Mouse (Mus musculus) 416B (cell line): ENCODE measurements at regions not wholly inside any gene's neighbourhood (a gene's known extent, or its start where the extent isn't known, plus 50 kb on each side); places are given as distances from the start of the nearest gene placed in this dataset.

ENCODE experiments used
- DNase-seq: peaks from one replicate; pipeline ENCODE4 v3.0.0; 2011; ENCODE audit warnings: low read depth

- no peak for DNase-seq
Observed at GRCm38 (mm10) chr12:39073289-39074022, 294.3 kb downstream of the Etv1 start.

- DNase-seq, result no peak
Observed at GRCm38 (mm10) chr12:39086285-39086684, 307.1 kb downstream of the Etv1 start.

- DNase-seq, result no peak
Observed at GRCm38 (mm10) chr12:39094638-39095230, 315.6 kb downstream of the Etv1 start.

- no peak for DNase-seq
Observed at GRCm38 (mm10) chr12:39123391-39124095, 344.4 kb downstream of the Etv1 start.

GRCm38 (mm10) chr12:39154689-39155088 lies 375.5 kb downstream of the Etv1 start:
- DNase-seq, result no peak

GRCm38 (mm10) chr12:39176958-39177357 lies 397.8 kb downstream of the Etv1 start:
- no peak for DNase-seq

- DNase-seq, result no peak
Observed at GRCm38 (mm10) chr12:39224073-39224472, 444.9 kb downstream of the Etv1 start.

- no peak for DNase-seq
Observed at GRCm38 (mm10) chr12:39256605-39257004, 477.4 kb downstream of the Etv1 start.

- DNase-seq, result no peak
Observed at GRCm38 (mm10) chr12:39257571-39257970, 478.4 kb downstream of the Etv1 start.

GRCm38 (mm10) chr12:39289676-39290075 lies 510.5 kb downstream of the Etv1 start:
- DNase-seq, result no peak

- DNase-seq, result no peak
Observed at GRCm38 (mm10) chr12:39301351-39302212, 522.4 kb downstream of the Etv1 start.

- no peak for DNase-seq
Observed at GRCm38 (mm10) chr12:39302213-39302591, 523.0 kb downstream of the Etv1 start.

GRCm38 (mm10) chr12:39307746-39308145 lies 528.6 kb downstream of the Etv1 start:
- no peak for DNase-seq

- no peak for DNase-seq
Observed at GRCm38 (mm10) chr12:39309905-39310304, 530.7 kb downstream of the Etv1 start.

GRCm38 (mm10) chr12:39317229-39317628 lies 538.0 kb downstream of the Etv1 start:
- no peak for DNase-seq

GRCm38 (mm10) chr12:39321453-39321852 lies 542.3 kb downstream of the Etv1 start:
- DNase-seq, result no peak

GRCm38 (mm10) chr12:39326157-39326556 lies 547.0 kb downstream of the Etv1 start:
- no peak for DNase-seq

- no peak for DNase-seq
Observed at GRCm38 (mm10) chr12:39326668-39327299, 547.6 kb downstream of the Etv1 start.

- DNase-seq, result no peak
Observed at GRCm38 (mm10) chr12:39328377-39328776, 549.2 kb downstream of the Etv1 start.

GRCm38 (mm10) chr12:39339101-39339538 lies 559.9 kb downstream of the Etv1 start:
- DNase-seq, result no peak

GRCm38 (mm10) chr12:39341751-39342271 lies 562.6 kb downstream of the Etv1 start:
- DNase-seq, result no peak
